Mouse (Mus musculus): Measurements from ENCODE around the gene Jak1. TPM values are rescaled to one million over a fixed set of nuclear protein-coding genes. Genes with fewer than 3 reads are reported as not detected.

The Jak1 gene
- 654 TPM for total RNA-seq (2023)

DNA sequence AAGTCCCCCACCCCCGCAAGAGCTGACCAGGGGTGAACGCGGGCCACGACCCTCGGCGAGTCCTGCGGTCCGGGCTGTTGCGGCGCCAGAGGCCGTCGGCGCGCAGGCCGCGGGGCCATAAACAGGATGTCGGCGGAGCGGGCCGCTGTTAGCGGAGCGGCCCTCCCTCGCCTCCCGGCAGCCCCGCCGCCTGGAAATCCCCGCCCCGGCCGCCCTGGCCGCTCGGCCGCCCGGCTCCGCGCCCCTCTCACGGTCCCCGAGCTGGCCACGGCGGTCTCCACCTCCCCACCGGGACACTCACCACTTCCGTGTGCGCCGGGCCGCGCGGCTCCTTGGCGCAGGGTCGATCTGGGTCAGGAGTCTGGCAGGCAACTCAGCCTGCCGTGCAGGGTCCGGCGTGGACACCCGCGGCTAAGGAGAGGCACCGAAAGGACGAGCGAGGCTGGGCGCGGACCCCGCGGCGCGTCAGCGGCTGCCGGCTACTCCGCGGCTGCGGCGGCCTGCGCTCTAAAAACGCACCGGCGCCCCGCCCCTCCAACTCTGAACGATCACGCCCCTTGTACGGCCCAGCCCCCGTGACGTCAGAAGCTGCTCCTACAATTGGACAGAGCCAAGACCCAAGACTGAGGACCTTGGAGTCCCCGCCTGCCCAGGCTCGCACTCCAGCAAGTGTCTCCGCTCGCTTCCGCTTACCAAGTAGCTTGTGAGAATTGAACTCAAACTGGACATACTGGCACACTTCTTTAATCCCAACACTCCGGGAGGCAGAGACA is at the start of gene Jak1:
Gene Jak1 (minus strand): TSS at position 542 of the 773 bp plus-strand sequence.

Other genes with a start within 250 kb of the Jak1 start
- not detected for gene Gm10577, start 244.6 kb downstream of the Jak1 start, total RNA-seq (2023)
- gene Raver2, start 196.3 kb downstream of the Jak1 start, total RNA-seq (2023): 7.2 TPM
- not detected for gene Ak4, start 154.0 kb upstream of the Jak1 start, total RNA-seq (2023)
- 5.9 TPM for gene Dnajc6, start 231.4 kb upstream of the Jak1 start, total RNA-seq (2023)

All from CD4-positive naive resting alpha-beta T cell, adult 76 days (primary cell).